In genomic region chr1:36293470-36293869, GRCm38 (mm10) we compare ENCODE assay signal across 28 mouse cellular contexts. TPM values are rescaled to one million over a fixed set of nuclear protein-coding genes. Genes with fewer than 3 reads are reported as not detected.
DNase-seq lines count a peak whose midpoint lies in the region; ATAC-seq lines count a peak whose summit lies in the region.
"Had no signal": no experiment of that assay in that cellular context is flagged by ENCODE, and none has a peak within 500 bp of the region (broad histone marks: within the 10 kb centered on the region; RNA-seq: fewer than 3 reads in every experiment).

No protein-coding gene starts in this region.

- WGBS in forebrain, embryonic 15.5 days, result 92% methylated on average over 8 of the region's 8 CpGs

- H3K4me1 ChIP-seq in forebrain, embryonic 15.5 days, result no peaks in the 10 kb centered on the region
- H3K4me1 ChIP-seq: embryonic facial prominence, embryonic 12.5 days; forebrain, embryonic 10.5 days; liver, embryonic 12.5 days; neural tube, embryonic 13.5 days had no signal

- DNase-seq in cerebellum, adult 9-11 months, result peak; percentile 9
- DNase-seq in cerebellum, postnatal 10 days, result no peak
- DNase-seq in induced T-regulatory cell, adult 2 months (ENCODE audit: low read depth), result peak; percentile 90
- DNase-seq in thymus, postnatal 4 days, result peak; percentile 64
- no peak for DNase-seq in spleen, postnatal 14 days (ENCODE audit: low spot score in 2 of 2)
- DNase-seq: adrenal gland, adult 2 months; cerebellum, adult 8-10 months; embryo, embryonic 11 days; heart, postnatal 10 days; kidney, adult 9 months; kidney, postnatal 10 days; layer of hippocampus, postnatal 36 days; left cerebral cortex, postnatal 4 days; liver, postnatal 0 days; lung, postnatal 36 days; right cerebral cortex, postnatal 14 days had no signal

- no peak overlapping the region for H3K4me3 ChIP-seq in forebrain, embryonic 15.5 days
- H3K4me3 ChIP-seq: embryonic facial prominence, embryonic 12.5 days; forebrain, embryonic 10.5 days; heart, embryonic 13.5 days; liver, embryonic 12.5 days; neural tube, embryonic 13.5 days had no signal

- H3K27ac ChIP-seq in forebrain, embryonic 15.5 days (replicated peaks), result no peak overlapping the region
- H3K27ac ChIP-seq: embryonic facial prominence, embryonic 12.5 days; forebrain, embryonic 10.5 days; heart, embryonic 13.5 days; liver, embryonic 12.5 days; neural tube, embryonic 13.5 days had no signal

- no peaks in the 10 kb centered on the region for H3K27me3 ChIP-seq in forebrain, embryonic 15.5 days
- H3K27me3 ChIP-seq: neural tube, embryonic 13.5 days had no signal

- H3K9me3 ChIP-seq in forebrain, embryonic 15.5 days, result no peaks in the 10 kb centered on the region
- H3K9me3 ChIP-seq: embryonic facial prominence, embryonic 12.5 days; forebrain, embryonic 10.5 days; heart, embryonic 13.5 days; liver, embryonic 12.5 days; neural tube, embryonic 13.5 days had no signal

- H3K36me3 ChIP-seq in forebrain, embryonic 15.5 days, result no peaks in the 10 kb centered on the region
- H3K36me3 ChIP-seq: embryonic facial prominence, embryonic 12.5 days; forebrain, embryonic 10.5 days; heart, embryonic 13.5 days; liver, embryonic 12.5 days; neural tube, embryonic 13.5 days had no signal

- H3K4me2 ChIP-seq in forebrain, embryonic 15.5 days (replicated peaks), result no peak overlapping the region
- H3K4me2 ChIP-seq: embryonic facial prominence, embryonic 12.5 days; heart, embryonic 13.5 days; liver, embryonic 12.5 days; midbrain, embryonic 11.5 days; neural tube, embryonic 13.5 days had no signal

- peak; percentile 60 for ATAC-seq in CD4-positive, CD25-positive, alpha-beta regulatory T cell, adult 4 months
- no peak for ATAC-seq in forebrain, embryonic 15.5 days (replicated peaks)
- ATAC-seq: forebrain, embryonic 16.5 days; hindbrain, embryonic 16.5 days; intestine, embryonic 16.5 days; liver, embryonic 12.5 days; liver, postnatal 0 days; midbrain, embryonic 16.5 days had no signal

- H3K9ac ChIP-seq in forebrain, embryonic 15.5 days (replicated peaks), result no peak overlapping the region
- H3K9ac ChIP-seq: embryonic facial prominence, embryonic 12.5 days; heart, embryonic 13.5 days; liver, embryonic 12.5 days; liver, postnatal 0 days; neural tube, embryonic 13.5 days had no signal

RNA-seq across cellular contexts. Expression of gene Arid5a, which starts 14.1 kb away (rescaled TPM):
- 100 to 1,000 TPM in 1 of 2 experiments, 10 to 100 TPM in 1; 92.4 to 160 TPM for polyA plus RNA-seq in CD4-positive, CD25-positive, alpha-beta regulatory T cell, adult 4 months (2017; shearing (Covaris generic))
- polyA plus RNA-seq in forebrain, embryonic 15.5 days (2015; fragmentation: Nextera tagmentation; extraction: Ambion mirVana), result 3.2 and 3.6 TPM in 2 replicates

RNA-seq across cellular contexts. Expression of gene Neurl3, which starts 19.0 kb away (rescaled TPM):
- polyA plus RNA-seq in CD4-positive, CD25-positive, alpha-beta regulatory T cell, adult 4 months (2017; shearing (Covaris generic)), result 100 to 1,000 TPM in 1 of 2 experiments, 10 to 100 TPM in 1; 62.4 to 137 TPM
- 0.53 and 0.59 TPM in 2 replicates for polyA plus RNA-seq in forebrain, embryonic 15.5 days (2015; fragmentation: Nextera tagmentation; extraction: Ambion mirVana)

RNA-seq across cellular contexts. Expression of gene Uggt1, which starts 49.0 kb away (rescaled TPM):
- 10 to 100 TPM; 22.7 to 26.5 TPM for polyA plus RNA-seq in CD4-positive, CD25-positive, alpha-beta regulatory T cell, adult 4 months (2017; shearing (Covaris generic))
- polyA plus RNA-seq in forebrain, embryonic 15.5 days (2015; fragmentation: Nextera tagmentation; extraction: Ambion mirVana), result 54.7 and 55.4 TPM in 2 replicates

Comparison
In these comparisons a context has a peak if more than half of its experiments do, and no peak if none do; other contexts are left out.
1. DNase-seq: peak in cerebellum, adult 9-11 months (single experiment), induced T-regulatory cell, adult 2 months (single experiment) and thymus, postnatal 4 days (single experiment); none in cerebellum, postnatal 10 days (0 of 2) and spleen, postnatal 14 days (0 of 2).
2. RNA of gene Arid5a, which starts 14.1 kb away (polyA plus RNA-seq): 92.4 to 160 TPM in CD4-positive, CD25-positive, alpha-beta regulatory T cell, adult 4 months; 3.2 to 3.6 TPM in forebrain, embryonic 15.5 days; every median in the first group is over 10 times any median in the second.
3. RNA of gene Neurl3, which starts 19.0 kb away (polyA plus RNA-seq): 62.4 to 137 TPM in CD4-positive, CD25-positive, alpha-beta regulatory T cell, adult 4 months; 0.53 to 0.59 TPM in forebrain, embryonic 15.5 days; every median in the first group is over 10 times any median in the second.